Mouse (Mus musculus): ENCODE data around the gene Anxa9.

Anxa9 gene

GRCm38 (mm10) chr3:95247660-95248336, 59.2 kb downstream of the Anxa9 start:
- DNase-seq (ENCODE audit: low read depth, low spot score) = no peak

DNA sequence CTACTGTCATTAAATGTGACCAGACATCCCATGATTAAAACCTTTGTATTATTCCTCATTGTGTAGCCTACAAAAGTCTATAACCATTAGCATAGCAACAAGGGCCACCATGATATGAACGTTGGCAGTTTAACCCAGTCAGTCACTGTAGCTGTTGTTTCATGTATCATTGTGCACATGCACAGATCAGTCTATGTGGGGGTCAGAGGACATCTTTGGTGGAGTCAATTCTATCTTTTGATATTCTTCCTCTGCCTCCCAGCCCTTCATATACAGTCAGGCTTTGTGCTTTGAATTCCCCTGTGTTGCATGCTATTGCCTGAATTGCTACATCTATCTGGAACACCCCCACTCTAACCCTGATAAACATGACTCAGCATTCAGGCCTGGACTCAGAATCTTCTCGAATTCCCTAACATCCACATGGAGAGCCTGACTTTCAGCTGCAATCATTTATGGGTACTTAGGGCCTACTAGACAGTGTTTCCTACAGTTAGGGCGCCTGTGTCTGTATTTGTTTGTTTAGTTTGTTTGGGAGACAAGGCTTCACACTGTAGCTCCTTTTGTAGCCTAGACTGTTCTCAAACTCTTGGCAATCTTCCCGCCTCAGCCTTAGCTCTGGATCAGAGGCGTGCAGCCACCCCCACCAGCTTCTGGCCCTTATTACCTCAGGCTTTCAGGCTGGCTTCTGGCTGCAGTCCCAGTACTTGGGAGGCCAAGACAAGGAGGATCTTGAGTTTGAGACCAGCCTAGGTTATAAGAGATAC, 60.3 kb downstream of the Anxa9 start:
- DNase-seq (ENCODE audit: low read depth, low spot score) = no peak
